ENCODE assay signal across 8 mouse cellular contexts in genomic region chr11:88822526-88822925, GRCm38 (mm10). TPM values are rescaled to one million over a fixed set of nuclear protein-coding genes. Genes with fewer than 3 reads are reported as not detected.
DNase-seq lines count a peak whose midpoint lies in the region; ATAC-seq and TF ChIP-seq lines count a peak whose summit lies in the region.

No protein-coding gene starts in this region.

- no peak overlapping the region; the same call in 1 of the 2 replicates for H3K4me3 ChIP-seq in heart, embryonic 16.5 days (ENCODE audit: low read length)
- H3K4me3 ChIP-seq in embryonic facial prominence, embryonic 11.5 days (ENCODE audit: low read depth, low read length): no peak overlapping the region
- no peak overlapping the region for H3K4me3 ChIP-seq in intestine, embryonic 14.5 days (ENCODE audit: low read depth, low read length)
- H3K4me3 ChIP-seq in neural tube, embryonic 13.5 days: peak overlapping the region; percentile 15; the same call in 1 of the 2 replicates
- no peak overlapping the region for H3K4me3 ChIP-seq in liver, postnatal 0 days (ENCODE audit: low read depth, low read length)

- H3K27me3 ChIP-seq in heart, embryonic 16.5 days (ENCODE audit: control insufficient read depth, insufficient read depth, low read length): no peaks in the 10 kb centered on the region
- H3K27me3 ChIP-seq in embryonic facial prominence, embryonic 11.5 days (ENCODE audit: control insufficient read depth, insufficient read depth, low read length): peaks cover 3% of the 10 kb centered on the region; the same call in 1 of the 2 replicates
- peaks cover 9% of the 10 kb centered on the region; the same call in 1 of the 2 replicates for H3K27me3 ChIP-seq in intestine, embryonic 14.5 days (replicated peaks; ENCODE audit: control insufficient read depth, insufficient read depth, low read length)
- peaks cover 3% of the 10 kb centered on the region; the same call in 1 of the 2 replicates for H3K27me3 ChIP-seq in neural tube, embryonic 13.5 days
- peaks cover 20% of the 10 kb centered on the region for H3K27me3 ChIP-seq in liver, postnatal 0 days (ENCODE audit: insufficient read depth, low read length)

- H3K4me2 ChIP-seq in heart, embryonic 16.5 days (ENCODE audit: low read depth, low read length): peak overlapping the region; percentile 66
- H3K4me2 ChIP-seq in embryonic facial prominence, embryonic 11.5 days (ENCODE audit: low read depth, low read length): peak overlapping the region; percentile 34
- peak overlapping the region; percentile 46 for H3K4me2 ChIP-seq in intestine, embryonic 14.5 days (ENCODE audit: low read length)
- peak overlapping the region; percentile 53 for H3K4me2 ChIP-seq in neural tube, embryonic 13.5 days
- H3K4me2 ChIP-seq in liver, postnatal 0 days (ENCODE audit: low read depth, low read length): no peak overlapping the region

- no peaks in the 10 kb centered on the region for H3K36me3 ChIP-seq in heart, embryonic 16.5 days (ENCODE audit: control insufficient read depth, insufficient read depth)
- no peaks in the 10 kb centered on the region for H3K36me3 ChIP-seq in embryonic facial prominence, embryonic 11.5 days (replicated peaks; ENCODE audit: control insufficient read depth, insufficient read depth, low read depth, low read length)
- no peaks in the 10 kb centered on the region for H3K36me3 ChIP-seq in intestine, embryonic 14.5 days (ENCODE audit: control insufficient read depth, insufficient read depth, low read length)
- H3K36me3 ChIP-seq in neural tube, embryonic 13.5 days: no peaks in the 10 kb centered on the region
- H3K36me3 ChIP-seq in liver, postnatal 0 days (replicated peaks; ENCODE audit: insufficient read depth, low read length): no peaks in the 10 kb centered on the region

- peak overlapping the region; percentile 62 for H3K9ac ChIP-seq in heart, embryonic 16.5 days (ENCODE audit: low read length)
- 0 out of 2 replicates have a peak overlapping the region, but pooled peaks have one; percentile 18 for H3K9ac ChIP-seq in embryonic facial prominence, embryonic 11.5 days (replicated peaks; ENCODE audit: low read length)
- no peak overlapping the region for H3K9ac ChIP-seq in intestine, embryonic 14.5 days (ENCODE audit: low read length)
- no peak overlapping the region; the same call in 1 of the 2 replicates for H3K9ac ChIP-seq in neural tube, embryonic 13.5 days
- H3K9ac ChIP-seq in liver, postnatal 0 days (replicated peaks): no peak overlapping the region

- WGBS in heart, embryonic 16.5 days: 47% methylated on average over 5 of the region's 5 CpGs
- WGBS in embryonic facial prominence, embryonic 11.5 days: 19% methylated on average over 5 of the region's 5 CpGs
- 23% methylated on average over 5 of the region's 5 CpGs for WGBS in intestine, embryonic 14.5 days
- WGBS in neural tube, embryonic 13.5 days: 14% methylated on average over 5 of the region's 5 CpGs
- WGBS in liver, postnatal 0 days (ENCODE audit: insufficient replicate concordance): 34% methylated on average over 5 of the region's 5 CpGs

- no peak for TF ChIP-seq CTCF in liver, postnatal 0 days (IDR thresholded peaks at IDR 0.05; ENCODE audit: low read depth)

- no peak overlapping the region for H3K27ac ChIP-seq in heart, embryonic 16.5 days (ENCODE audit: low read length)
- no peak overlapping the region for H3K27ac ChIP-seq in embryonic facial prominence, embryonic 11.5 days (replicated peaks; ENCODE audit: low read depth, low read length)
- H3K27ac ChIP-seq in intestine, embryonic 14.5 days (ENCODE audit: low read depth): no peak overlapping the region
- H3K27ac ChIP-seq in neural tube, embryonic 13.5 days (replicated peaks): no peak overlapping the region; the same call in 1 of the 2 replicates
- no peak overlapping the region for H3K27ac ChIP-seq in liver, postnatal 0 days (ENCODE audit: low read depth)

- ATAC-seq in heart, embryonic 16.5 days (replicated peaks; ENCODE audit: extremely low read depth, insufficient read depth, low FRiP score): no peak
- no peak for ATAC-seq in embryonic facial prominence, embryonic 11.5 days (replicated peaks; ENCODE audit: insufficient number of reproducible peaks, low FRiP score, low TSS enrichment, low read depth)
- no peak for ATAC-seq in intestine, embryonic 14.5 days (replicated peaks; ENCODE audit: low FRiP score, low TSS enrichment, low read depth)
- ATAC-seq in neural tube, embryonic 13.5 days (ENCODE audit: low read depth): 0 out of 2 replicates have a peak, but pooled peaks have one; percentile 28
- ATAC-seq in liver, postnatal 0 days: no peak
- ATAC-seq in megakaryocyte-erythroid progenitor cell, adult 5-6 weeks (replicated peaks; ENCODE audit: low FRiP score, low TSS enrichment, poor library complexity, severe bottlenecking): no peak

- H3K4me1 ChIP-seq in heart, embryonic 16.5 days (ENCODE audit: control insufficient read depth, insufficient read depth, low read length): peaks cover 10% of the 10 kb centered on the region
- H3K4me1 ChIP-seq in embryonic facial prominence, embryonic 11.5 days (ENCODE audit: control insufficient read depth, insufficient read depth, low read length): peaks cover 7% of the 10 kb centered on the region
- H3K4me1 ChIP-seq in intestine, embryonic 14.5 days (replicated peaks; ENCODE audit: control insufficient read depth, insufficient read depth, low read length): peaks cover 11% of the 10 kb centered on the region
- peaks cover 29% of the 10 kb centered on the region for H3K4me1 ChIP-seq in neural tube, embryonic 13.5 days (replicated peaks)
- no peaks in the 10 kb centered on the region for H3K4me1 ChIP-seq in liver, postnatal 0 days (ENCODE audit: insufficient read depth)

- no peak for TF ChIP-seq EP300 in liver, postnatal 0 days (IDR thresholded peaks at IDR 0.05; ENCODE audit: low read depth)

- no peaks in the 10 kb centered on the region for H3K9me3 ChIP-seq in heart, embryonic 16.5 days (replicated peaks; ENCODE audit: control insufficient read depth, low read length)
- H3K9me3 ChIP-seq in embryonic facial prominence, embryonic 11.5 days (replicated peaks; ENCODE audit: control insufficient read depth, low read length): no peaks in the 10 kb centered on the region
- H3K9me3 ChIP-seq in intestine, embryonic 14.5 days (ENCODE audit: control insufficient read depth, low read length): no peaks in the 10 kb centered on the region
- no peaks in the 10 kb centered on the region for H3K9me3 ChIP-seq in neural tube, embryonic 13.5 days
- no peaks in the 10 kb centered on the region for H3K9me3 ChIP-seq in liver, postnatal 0 days (ENCODE audit: low read length)

- intact Hi-C loops in heart, postnatal 14 days (cut with DNase I): loop anchor here (2.0 to 5.0 kb wide), 6 partner anchors 90 to 855 kb away; partner anchors contain the start of gene Ccdc182
- intact Hi-C loops in gastrocnemius, postnatal 36 days (cut with DNase I): loop anchor here (2.0 to 10.0 kb wide), 8 partner anchors 95 to 848 kb away; no protein-coding TSS in a partner anchor

- DNase-seq in heart, postnatal 14 days: no peak
- DNase-seq in embryonic facial prominence, embryonic 11.5 days (ENCODE audit: low spot score): peak; percentile 15
- DNase-seq in intestine, embryonic 14.5 days (ENCODE audit: low spot score): no peak
- DNase-seq in gastrocnemius, postnatal 36 days: no peak
- DNase-seq in liver, postnatal 0 days: no peak

RNA-seq across cellular contexts. Expression of gene Akap1, which starts 41.9 kb away (rescaled TPM):
- 58.0 and 64.4 TPM in 2 replicates for polyA plus RNA-seq in heart, embryonic 16.5 days (2015; fragmentation: Nextera tagmentation; extraction: Ambion mirVana)
- total RNA-seq in heart, postnatal 14 days (2021): 100 to 1,000 TPM; 114 TPM
- polyA plus RNA-seq in embryonic facial prominence, embryonic 11.5 days (2014; fragmentation: Nextera tagmentation; extraction: Ambion mirVana): 9.6 and 12.3 TPM in 2 replicates
- 26.7 and 28.2 TPM in 2 replicates for polyA plus RNA-seq in intestine, embryonic 14.5 days (2014; fragmentation: Nextera tagmentation; extraction: Ambion mirVana)
- 25.7 and 25.9 TPM in 2 replicates for polyA plus RNA-seq in neural tube, embryonic 13.5 days (2015; fragmentation: Nextera tagmentation; extraction: Ambion mirVana)
- total RNA-seq in gastrocnemius, postnatal 36 days (2021): 10 to 100 TPM; 57.0 to 75.1 TPM
- polyA plus RNA-seq in liver, postnatal 0 days (2015; fragmentation: Nextera tagmentation; extraction: Ambion mirVana): 14.2 and 14.5 TPM in 2 replicates
- 23.5 and 24.4 TPM in 2 replicates for total RNA-seq in megakaryocyte-erythroid progenitor cell, adult 5-6 weeks (2014; fragmentation: Nextera tagmentation)
- 36.7 and 37.4 TPM in 2 replicates for total RNA-seq in megakaryocyte-erythroid progenitor cell, adult 5-6 weeks (2017)

Comparison
In these comparisons a context has a peak if more than half of its experiments do, and no peak if none do; other contexts are left out.
1. H3K9ac ChIP-seq: peak in heart, embryonic 16.5 days (single experiment) and embryonic facial prominence, embryonic 11.5 days (single experiment); none in intestine, embryonic 14.5 days (single experiment), neural tube, embryonic 13.5 days (single experiment) and liver, postnatal 0 days (single experiment).